Mouse (Mus musculus) neural tube, embryonic 15.5 days (tissue): ENCODE data around the gene Mfap2. TPM values are rescaled to one million over a fixed set of nuclear protein-coding genes. Genes with fewer than 3 reads are reported as not detected.
A peak's percentile ranks its signal among the peaks of the same experiment; 100 is the strongest.

Experiments used
- ATAC-seq: fragments of 200-750 bp; cut with Nextera tagmentation; 2 replicates; pipeline ENCODE4 v1.8.0; 2017; ENCODE audit warnings: mild to moderate bottlenecking, moderate TSS enrichment, moderate library complexity; ENCODE audit not compliant: low FRiP score
- H3K27ac ChIP-seq: fragments of 300-500 bp; sonication (generic); replicated peaks from 2 replicates; pipeline ENCODE4 v1.5.1; 2015; ENCODE audit warnings: mild to moderate bottlenecking, inconsistent platforms
- H3K27me3 ChIP-seq: fragments of 300-500 bp; sonication (generic); replicated peaks from 2 replicates; pipeline ENCODE4 v1.6.1; 2015; ENCODE audit warnings: inconsistent platforms
- H3K36me3 ChIP-seq: fragments of 300-500 bp; sonication (generic); 2 replicates; pipeline ENCODE4 v1.6.1; 2015; ENCODE audit warnings: inconsistent platforms
- H3K4me1 ChIP-seq: fragments of 300-500 bp; sonication (generic); 2 replicates; pipeline ENCODE4 v1.6.1; 2015; ENCODE audit warnings: inconsistent platforms
- H3K4me2 ChIP-seq: fragments of 300-500 bp; sonication (generic); 2 replicates; pipeline ENCODE4 v1.6.1; 2015; ENCODE audit warnings: inconsistent platforms, mild to moderate bottlenecking, moderate library complexity
- H3K4me3 ChIP-seq: fragments of 300-500 bp; sonication (generic); replicated peaks from 2 replicates; pipeline ENCODE4 v1.5.1; 2015; ENCODE audit warnings: mild to moderate bottlenecking, inconsistent platforms
- H3K9ac ChIP-seq: fragments of 300-500 bp; sonication (generic); replicated peaks from 2 replicates; pipeline ENCODE4 v1.6.1; 2015; ENCODE audit warnings: mild to moderate bottlenecking, inconsistent platforms
- H3K9me3 ChIP-seq: fragments of 300-500 bp; sonication (generic); replicated peaks from 2 replicates; pipeline ENCODE4 v1.6.1; 2016; ENCODE audit warnings: inconsistent platforms
- WGBS: fragments of 180-500 bp; shearing (Covaris S2); methylation state at CpG from one replicate; pipeline ENCODE4 v1.1.7; 2015; ENCODE audit warnings: mixed read lengths; 5-methylcytosine and 5-hydroxymethylcytosine counted together
- polyA plus RNA-seq: library from polyadenylated mRNA; unstranded; fragments of >200 nt; fragmentation: Nextera tagmentation; extraction: Ambion mirVana; gene quantifications from 2 replicates; pipeline ENCODE4 v1.2.1, GENCODE M21; 2015

Gene Mfap2
- polyA plus RNA-seq, 1 experiment from 2014 or later: 210 TPM

DNA sequence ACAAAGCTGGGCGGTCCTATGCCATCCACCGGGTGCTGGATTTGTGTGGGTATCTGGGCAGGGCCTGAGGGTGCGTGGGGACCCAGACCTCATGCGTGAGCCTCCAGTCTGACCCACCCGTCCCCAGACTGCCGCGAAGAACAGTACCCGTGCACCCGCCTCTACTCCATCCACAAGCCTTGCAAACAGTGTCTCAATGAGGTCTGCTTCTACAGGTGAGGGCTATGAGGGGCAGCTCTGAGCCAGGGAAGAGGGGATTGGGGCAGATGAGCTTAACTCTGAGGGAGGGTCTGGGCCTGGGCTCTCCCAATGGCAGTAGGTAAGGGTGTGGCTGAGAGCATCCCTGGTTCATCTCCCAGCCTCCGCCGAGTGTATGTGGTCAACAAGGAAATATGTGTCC is 4.6 kb downstream of the Mfap2 start:
- no peaks in the 10 kb centered on the region for H3K9me3 ChIP-seq
- no peak overlapping the region for H3K4me2 ChIP-seq
- ATAC-seq: no peak
- no peak overlapping the region for H3K4me3 ChIP-seq
- peaks cover 49% of the 10 kb centered on the region for H3K4me1 ChIP-seq
- peaks cover 33% of the 10 kb centered on the region for H3K36me3 ChIP-seq
- H3K27ac ChIP-seq: no peak overlapping the region
- H3K27me3 ChIP-seq: no peaks in the 10 kb centered on the region
- no peak overlapping the region for H3K9ac ChIP-seq
- WGBS: 96% methylated on average over 11 of the region's 11 CpGs

DNA sequence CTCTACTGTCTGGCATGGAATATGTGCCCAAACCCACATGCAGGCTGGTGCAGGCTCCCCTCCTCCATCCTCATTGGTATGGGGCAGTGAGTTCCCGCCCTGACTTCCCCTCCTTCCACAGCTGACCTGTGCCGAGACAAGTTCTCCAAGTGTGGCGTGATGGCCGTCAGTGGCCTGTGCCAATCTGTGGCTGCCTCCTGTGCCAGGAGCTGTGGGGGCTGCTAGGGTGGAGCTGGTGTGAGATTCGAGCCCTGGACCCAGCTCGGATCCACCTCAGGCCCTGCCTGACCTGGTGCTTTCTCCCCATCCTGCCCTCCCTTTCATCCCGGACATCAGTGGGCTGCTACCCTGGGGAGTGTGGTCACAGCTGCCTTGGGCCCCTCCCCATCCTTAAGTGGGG is 5.1 kb downstream of the Mfap2 start:
- no peaks in the 10 kb centered on the region for H3K27me3 ChIP-seq
- no peaks in the 10 kb centered on the region for H3K9me3 ChIP-seq
- H3K4me1 ChIP-seq: peaks cover 49% of the 10 kb centered on the region
- no peak for ATAC-seq
- H3K9ac ChIP-seq: no peak overlapping the region
- H3K36me3 ChIP-seq: peaks cover 33% of the 10 kb centered on the region
- H3K27ac ChIP-seq: no peak overlapping the region
- 80% methylated on average over 7 of the region's 7 CpGs for WGBS
- H3K4me2 ChIP-seq: no peak overlapping the region
- H3K4me3 ChIP-seq: no peak overlapping the region

DNA sequence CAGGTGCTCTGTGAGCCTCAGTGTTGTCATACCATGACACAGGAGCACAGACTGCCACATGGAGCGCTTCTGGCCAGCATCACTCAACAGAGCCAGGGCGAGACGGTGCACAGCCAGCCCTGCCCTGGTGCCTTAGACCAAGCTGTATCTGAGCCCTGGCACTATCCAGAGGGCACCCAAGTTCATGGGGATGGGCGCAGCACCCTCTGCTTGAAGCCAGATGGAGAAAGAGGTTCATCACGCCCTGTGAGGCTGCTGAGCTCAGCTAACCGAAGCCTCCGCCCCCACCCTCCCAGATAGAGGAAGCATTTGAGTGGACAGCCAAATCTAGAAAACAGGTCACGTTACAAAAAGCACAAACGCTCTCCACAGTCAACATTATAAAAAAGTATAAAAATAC is 6.1 kb downstream of the Mfap2 start:
- Histone ChIP-seq H3K9me3 (no peaks in the 10 kb centered on the region), H3K9ac (no peak overlapping the region), H3K27me3 (no peaks in the 10 kb centered on the region), H3K4me3 (no peak overlapping the region), H3K4me1 (peaks cover 54% of the 10 kb centered on the region), H3K27ac (0 out of 2 replicates have a peak overlapping the region, but pooled peaks have one; percentile 28), H3K4me2 (no peak overlapping the region), H3K36me3 (peaks cover 33% of the 10 kb centered on the region)
- no peak for ATAC-seq
- 83% methylated on average over 9 of the region's 9 CpGs for WGBS

DNA sequence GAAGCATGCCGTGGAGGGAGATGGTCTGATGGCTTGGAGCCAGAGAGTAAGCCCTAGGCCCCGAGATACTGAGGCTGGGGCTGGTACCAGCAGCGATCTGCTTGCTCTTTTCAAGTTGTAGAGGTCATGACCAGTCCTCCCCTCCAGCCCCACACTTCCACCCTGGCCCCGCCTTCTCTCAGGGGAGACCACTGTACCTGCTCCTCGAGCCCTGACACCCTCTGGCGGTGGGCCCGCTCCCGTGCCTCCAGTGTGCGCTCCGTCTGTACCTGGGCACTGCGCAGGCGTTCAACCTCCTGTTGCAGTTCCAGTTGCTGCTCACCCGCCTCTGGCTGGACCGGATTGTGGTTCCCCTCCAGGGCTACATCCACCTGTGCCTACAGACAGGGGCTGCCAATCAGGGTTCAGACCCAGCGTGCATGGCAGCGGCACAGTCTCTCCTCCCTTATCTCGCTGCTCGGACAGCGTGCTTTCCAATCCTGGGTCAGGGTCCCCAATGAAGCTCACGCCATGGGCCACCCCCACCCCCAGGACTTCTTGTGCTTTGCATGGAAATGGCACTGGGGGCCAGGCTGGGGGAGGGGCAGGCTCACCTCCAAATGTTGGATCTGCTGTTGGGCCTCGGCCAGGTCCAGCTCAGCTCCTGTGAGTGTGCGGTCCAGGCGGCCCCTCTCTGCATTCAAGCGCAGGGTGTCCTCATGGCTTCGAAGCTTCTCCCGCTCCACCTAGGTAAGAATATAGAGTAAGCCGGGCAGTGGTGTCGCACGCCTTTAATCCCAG is 7.6 kb downstream of the Mfap2 start:
- Histone ChIP-seq H3K9ac (no peak overlapping the region), H3K27ac (0 out of 2 replicates have a peak overlapping the region, but pooled peaks have one; percentile 28), H3K4me2 (no peak overlapping the region), H3K36me3 (peaks cover 32% of the 10 kb centered on the region), H3K27me3 (no peaks in the 10 kb centered on the region), H3K4me1 (peaks cover 48% of the 10 kb centered on the region), H3K4me3 (no peak overlapping the region), H3K9me3 (no peaks in the 10 kb centered on the region)
- no peak for ATAC-seq
- 81% methylated on average over 29 of the region's 29 CpGs for WGBS

DNA sequence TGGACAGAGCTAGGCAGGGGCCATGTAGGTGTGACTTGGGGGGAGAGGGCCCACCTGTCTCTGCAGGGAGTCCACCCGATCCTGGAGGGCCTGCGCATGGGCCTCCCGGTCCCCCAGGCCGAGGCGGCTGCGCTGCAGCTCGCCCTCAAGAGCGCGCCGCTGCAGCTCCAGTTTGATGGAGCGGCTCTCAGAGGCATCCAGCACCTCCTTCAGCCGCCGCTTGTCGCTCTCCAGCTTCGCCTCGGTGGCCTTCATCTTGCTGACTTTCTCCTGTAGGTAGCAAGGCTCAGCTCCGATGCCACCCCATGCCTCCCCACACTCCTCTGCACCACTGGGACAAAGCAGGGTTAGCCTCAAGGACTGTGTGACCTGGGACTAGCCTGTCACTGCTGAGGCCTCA is 10.0 kb downstream of the Mfap2 start:
- Histone ChIP-seq H3K27me3 (no peaks in the 10 kb centered on the region), H3K4me3 (no peak overlapping the region), H3K36me3 (peaks cover 15% of the 10 kb centered on the region), H3K4me2 (no peak overlapping the region), H3K9ac (no peak overlapping the region), H3K4me1 (peaks cover 38% of the 10 kb centered on the region), H3K9me3 (no peaks in the 10 kb centered on the region), H3K27ac (peak overlapping the region; percentile 81)
- WGBS: 85% methylated on average over 17 of the region's 17 CpGs
- ATAC-seq: no peak

DNA sequence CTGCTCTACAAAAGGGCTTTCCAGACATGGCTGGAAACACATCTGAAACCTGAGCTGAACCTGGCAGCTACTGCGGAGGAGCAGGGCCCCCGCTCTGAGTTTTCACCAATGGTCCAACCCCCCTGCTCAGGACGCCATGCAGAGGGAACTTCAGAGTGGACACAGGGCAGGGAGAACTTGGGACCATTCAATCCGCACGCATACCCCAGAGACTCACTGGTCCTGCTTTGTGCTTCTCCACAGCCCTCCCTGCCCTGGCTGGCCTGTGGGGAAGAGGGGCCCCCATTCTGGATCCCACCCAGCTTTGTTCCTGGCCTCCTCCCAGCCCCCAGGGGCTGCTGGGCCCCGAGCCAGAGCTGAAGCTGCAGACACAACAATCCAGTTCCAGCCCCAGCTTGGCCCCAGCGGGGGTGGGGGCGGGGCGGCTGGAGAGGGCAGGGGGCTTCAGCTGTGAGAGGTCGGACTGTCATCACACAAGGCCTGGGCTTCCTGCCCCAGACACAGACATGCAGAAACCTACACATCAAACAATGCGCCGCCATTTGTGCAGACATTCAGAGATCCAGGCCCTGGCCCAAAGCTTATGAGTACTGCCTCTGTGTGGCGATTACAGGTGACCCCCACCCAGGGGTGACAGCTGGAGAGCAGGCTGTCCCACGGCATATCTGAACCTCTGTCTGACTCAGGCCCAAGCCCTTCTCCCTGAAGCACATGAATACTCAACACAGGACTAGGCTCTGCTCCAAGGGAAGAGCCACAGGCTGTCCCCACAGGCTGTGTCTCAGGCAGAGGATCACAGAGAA is 10.8 kb downstream of the Mfap2 start:
- WGBS: 19% methylated on average over 14 of the region's 14 CpGs
- Histone ChIP-seq H3K4me2 (no peak overlapping the region), H3K36me3 (peaks cover 7% of the 10 kb centered on the region), H3K4me3 (no peak overlapping the region), H3K9ac (no peak overlapping the region), H3K9me3 (no peaks in the 10 kb centered on the region), H3K4me1 (peaks cover 37% of the 10 kb centered on the region), H3K27ac (peak overlapping the region; percentile 81), H3K27me3 (no peaks in the 10 kb centered on the region)
- peak; percentile 60 for ATAC-seq

DNA sequence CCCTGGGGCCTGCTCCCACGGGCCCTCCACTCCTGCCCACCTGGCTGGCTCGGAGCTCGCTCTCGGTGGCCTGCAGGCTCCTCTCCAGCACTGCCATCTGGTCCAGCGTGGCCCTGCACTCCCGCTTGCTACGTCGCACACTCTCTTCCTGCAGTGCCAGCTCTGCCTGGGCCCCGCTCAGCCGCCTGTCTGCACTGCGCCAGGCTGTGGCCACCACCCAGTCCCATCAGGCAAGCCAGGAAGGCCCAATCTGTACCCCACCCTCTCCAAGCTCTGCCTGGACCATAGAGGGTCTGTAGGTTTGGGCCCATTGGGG is 11.4 kb downstream of the Mfap2 start:
- Histone ChIP-seq H3K9ac (no peak overlapping the region), H3K4me1 (peaks cover 37% of the 10 kb centered on the region), H3K27ac (peak overlapping the region; percentile 81), H3K27me3 (no peaks in the 10 kb centered on the region), H3K36me3 (peaks cover 6% of the 10 kb centered on the region), H3K9me3 (no peaks in the 10 kb centered on the region), H3K4me3 (no peak overlapping the region), H3K4me2 (no peak overlapping the region)
- ATAC-seq: no peak
- 41% methylated on average over 11 of the region's 11 CpGs for WGBS

DNA sequence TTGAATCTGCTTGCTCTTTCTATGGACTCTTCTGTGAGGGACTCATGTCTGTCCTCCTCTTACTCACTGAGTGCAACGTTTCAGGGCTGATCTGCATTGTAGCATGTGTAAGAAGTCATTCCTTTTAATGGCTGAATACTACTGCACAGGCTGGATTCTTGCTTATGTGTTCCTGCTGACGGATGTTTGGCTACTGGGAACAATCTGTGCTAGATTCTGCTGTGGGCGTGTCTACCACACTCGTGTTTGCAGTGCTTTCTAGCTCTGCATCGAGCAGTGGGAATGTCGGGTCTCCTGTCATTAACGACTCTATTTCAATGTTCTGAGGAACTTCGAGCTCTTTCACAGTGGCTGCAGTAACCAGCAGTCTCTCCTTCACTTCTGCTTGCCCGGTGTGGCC is 13.8 kb downstream of the Mfap2 start:
- Histone ChIP-seq H3K4me3 (no peak overlapping the region), H3K4me1 (peaks cover 32% of the 10 kb centered on the region), H3K27ac (no peak overlapping the region), H3K9ac (no peak overlapping the region), H3K4me2 (no peak overlapping the region), H3K9me3 (no peaks in the 10 kb centered on the region), H3K36me3 (peaks cover 11% of the 10 kb centered on the region), H3K27me3 (no peaks in the 10 kb centered on the region)
- 77% methylated on average over 9 of the region's 9 CpGs for WGBS
- no peak for ATAC-seq

DNA sequence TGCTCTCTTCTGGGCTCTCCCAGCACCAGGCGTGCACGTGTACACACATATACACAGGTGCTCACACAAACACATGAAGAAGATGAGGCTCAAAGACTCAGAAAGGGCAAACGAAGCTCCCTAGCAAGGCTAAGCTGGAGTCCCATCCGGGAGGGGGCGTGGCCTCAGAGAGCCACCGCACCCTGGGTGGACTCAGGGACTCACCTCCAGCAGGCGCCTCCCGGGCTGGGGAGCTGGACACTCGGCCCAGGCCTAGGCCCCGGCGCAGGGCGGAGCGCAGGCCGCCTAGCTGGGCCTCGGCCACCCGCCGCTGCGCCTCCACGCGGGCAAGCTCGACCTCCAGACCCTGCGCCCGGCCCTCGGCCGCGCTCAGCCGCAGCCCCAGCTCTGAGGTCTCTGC is 14.8 kb downstream of the Mfap2 start:
- no peak for ATAC-seq
- Histone ChIP-seq H3K4me2 (no peak overlapping the region), H3K9ac (no peak overlapping the region), H3K36me3 (peaks cover 16% of the 10 kb centered on the region), H3K4me3 (no peak overlapping the region), H3K4me1 (peaks cover 23% of the 10 kb centered on the region), H3K27me3 (no peaks in the 10 kb centered on the region), H3K9me3 (no peaks in the 10 kb centered on the region), H3K27ac (no peak overlapping the region)
- 73% methylated on average over 27 of the region's 27 CpGs for WGBS

DNA sequence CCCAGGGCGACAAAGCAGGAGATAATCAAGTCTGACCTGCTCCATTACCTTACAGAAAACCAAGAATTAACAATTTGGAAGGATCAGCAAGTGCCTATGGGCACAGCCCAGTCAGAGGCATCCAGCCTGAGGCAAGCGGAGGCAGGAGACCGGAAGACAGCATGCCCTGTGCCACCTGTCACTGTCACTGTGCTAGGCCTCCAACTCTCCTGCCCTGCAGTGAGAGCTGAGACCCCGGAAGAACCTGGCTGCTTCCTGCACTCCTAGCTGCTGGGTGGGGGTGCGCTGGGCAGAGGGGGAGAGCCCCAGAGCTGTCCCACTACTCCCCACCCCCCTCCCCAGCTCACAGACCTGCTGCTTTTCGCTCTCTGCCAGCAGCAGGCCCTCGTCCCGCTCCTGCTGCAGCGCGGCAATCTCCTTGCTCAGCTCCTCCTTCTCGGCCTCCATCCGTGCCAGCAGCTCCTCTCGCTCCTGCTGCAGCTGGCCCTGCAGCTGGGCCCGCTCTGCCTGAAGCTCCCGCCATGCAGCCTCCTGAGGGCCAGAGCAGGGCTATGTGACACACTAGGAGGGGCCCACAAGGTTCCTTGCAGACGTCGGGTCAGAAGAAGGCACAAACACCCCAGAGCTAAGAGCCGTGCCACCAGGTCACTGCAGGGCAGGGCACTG is 20.5 kb downstream of the Mfap2 start:
- no peak for ATAC-seq
- no peak overlapping the region for H3K27ac ChIP-seq
- H3K9me3 ChIP-seq: no peaks in the 10 kb centered on the region
- no peaks in the 10 kb centered on the region for H3K27me3 ChIP-seq
- no peak overlapping the region for H3K4me2 ChIP-seq
- no peak overlapping the region for H3K9ac ChIP-seq
- no peak overlapping the region for H3K4me3 ChIP-seq
- peaks cover 24% of the 10 kb centered on the region for H3K36me3 ChIP-seq
- peaks cover 18% of the 10 kb centered on the region; the same call in 1 of the 2 replicates for H3K4me1 ChIP-seq
- WGBS: 81% methylated on average over 17 of the region's 18 CpGs

DNA sequence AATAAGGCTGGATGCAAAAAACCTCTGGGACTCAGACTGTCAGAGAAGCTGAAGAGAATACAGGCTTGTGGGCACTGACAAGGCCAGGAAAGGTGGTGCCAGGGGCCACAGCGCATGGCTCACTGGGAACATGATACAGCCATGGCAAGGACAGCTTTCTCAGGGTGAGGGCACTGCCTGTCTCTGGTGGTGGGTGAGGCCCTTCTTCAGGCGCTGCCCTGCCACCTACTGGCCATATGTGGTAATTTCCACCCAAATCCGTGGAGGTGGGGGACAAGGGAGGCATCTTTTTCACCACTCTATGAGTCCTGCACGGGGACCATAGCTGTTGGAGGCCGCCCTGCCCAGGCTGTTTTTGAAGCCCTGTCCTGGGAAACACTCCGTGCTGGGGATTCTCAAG is 21.5 kb downstream of the Mfap2 start:
- Histone ChIP-seq H3K4me1 (peaks cover 18% of the 10 kb centered on the region; the same call in 1 of the 2 replicates), H3K4me3 (no peak overlapping the region), H3K4me2 (no peak overlapping the region), H3K9me3 (no peaks in the 10 kb centered on the region), H3K27me3 (no peaks in the 10 kb centered on the region), H3K27ac (0 out of 2 replicates have a peak overlapping the region, but pooled peaks have one; percentile 9), H3K9ac (no peak overlapping the region), H3K36me3 (peaks cover 26% of the 10 kb centered on the region)
- WGBS: 14% methylated on average over 6 of the region's 6 CpGs
- peak; percentile 66; the same call in 1 of the 2 replicates for ATAC-seq
